Mouse (Mus musculus) frontal cortex, postnatal 10 days (tissue): ENCODE results near the gene Scly.

Experiments used
- DNase-seq, 2 experiments: peaks; one replicate each; pipeline ENCODE4 v3.0.0; 2022; ENCODE audit warnings: low spot score in 2 of 2, mixed read lengths in 1 of 2

The Scly gene

GRCm38 (mm10) chr1:91299707-91300426 is 1.7 kb downstream of the Scly start:
- no peak for DNase-seq

GRCm38 (mm10) chr1:91301206-91301920 is 3.2 kb downstream of the Scly start:
- no peak for DNase-seq

- DNase-seq: no peak
Observed at GRCm38 (mm10) chr1:91302021-91302420, 3.9 kb downstream of the Scly start.

GRCm38 (mm10) chr1:91304621-91305020 is 6.5 kb downstream of the Scly start:
- no peak for DNase-seq

GRCm38 (mm10) chr1:91309366-91310085 is 11.4 kb downstream of the Scly start:
- no peak for DNase-seq

GRCm38 (mm10) chr1:91312273-91312672 is 14.1 kb downstream of the Scly start:
- no peak for DNase-seq

- no peak for DNase-seq
Observed at GRCm38 (mm10) chr1:91313251-91313650, 15.1 kb downstream of the Scly start.

- no peak for DNase-seq
Observed at GRCm38 (mm10) chr1:91317656-91318055, 19.5 kb downstream of the Scly start.

GRCm38 (mm10) chr1:91321760-91322438 is 23.8 kb downstream of the Scly start, which contains the start of gene Espnl:
TSS of gene Espnl (plus strand) at chr1:91322075.
- no peak for DNase-seq

- DNase-seq: no peak
Observed at GRCm38 (mm10) chr1:91324646-91325045, 26.5 kb downstream of the Scly start.

- no peak for DNase-seq
Observed at GRCm38 (mm10) chr1:91325488-91326042, 27.4 kb downstream of the Scly start.

- DNase-seq: no peak
Observed at GRCm38 (mm10) chr1:91332102-91332501, 34.0 kb downstream of the Scly start.

- DNase-seq: no peak
Observed at GRCm38 (mm10) chr1:91333582-91333981, 35.4 kb downstream of the Scly start.

- no peak for DNase-seq
Observed at GRCm38 (mm10) chr1:91337355-91337754, 39.2 kb downstream of the Scly start.

GRCm38 (mm10) chr1:91344001-91344400 is 45.9 kb downstream of the Scly start:
- no peak for DNase-seq

- no peak for DNase-seq
Observed at GRCm38 (mm10) chr1:91344921-91345685, 47.0 kb downstream of the Scly start.

GRCm38 (mm10) chr1:91346892-91347291 is 48.8 kb downstream of the Scly start:
- peak in 1 of 2 experiments; percentile 36 for DNase-seq

GRCm38 (mm10) chr1:91350841-91351240 is 52.7 kb downstream of the Scly start, which contains the start of gene Klhl30:
TSS of gene Klhl30 (plus strand) at chr1:91351016.
- no peak for DNase-seq

GRCm38 (mm10) chr1:91351249-91351648 is 53.1 kb downstream of the Scly start:
- no peak for DNase-seq

- no peak for DNase-seq
Observed at GRCm38 (mm10) chr1:91352277-91352676, 54.1 kb downstream of the Scly start.

- DNase-seq: no peak
Observed at GRCm38 (mm10) chr1:91356105-91356504, 58.0 kb downstream of the Scly start.
